Mouse (Mus musculus): ENCODE results near the gene Tsc22d2. TPM values are rescaled to one million over a fixed set of nuclear protein-coding genes. Genes with fewer than 3 reads are reported as not detected.

Tsc22d2 gene
- polyA plus RNA-seq, 1 experiment from 2014 or later: 3.8 TPM

GRCm38 (mm10) chr3:58385060-58385459, 29.5 kb upstream of the Tsc22d2 start:
- H3K36me3 ChIP-seq (ENCODE audit: control insufficient read depth, insufficient read depth): no peaks in the 10 kb centered on the region
- H3K27me3 ChIP-seq (ENCODE audit: control insufficient read depth, insufficient read depth, low read depth, low read length): no peaks in the 10 kb centered on the region
- H3K4me2 ChIP-seq (ENCODE audit: low read depth, low read length): no peak overlapping the region
- no peak overlapping the region for H3K4me3 ChIP-seq (ENCODE audit: low read depth, low read length)
- H3K27ac ChIP-seq (ENCODE audit: low read length): no peak overlapping the region
- H3K9me3 ChIP-seq (replicated peaks; ENCODE audit: control insufficient read depth, low read length): no peaks in the 10 kb centered on the region
- WGBS (ENCODE audit: insufficient replicate concordance): 50% methylated on average over 1 of the region's 1 CpGs
- no peaks in the 10 kb centered on the region for H3K4me1 ChIP-seq (ENCODE audit: control insufficient read depth, low read depth, low read length)
- no peak overlapping the region for H3K9ac ChIP-seq (ENCODE audit: low read depth, low read length)
- no peak for ATAC-seq (ENCODE audit: low read depth)

DNA sequence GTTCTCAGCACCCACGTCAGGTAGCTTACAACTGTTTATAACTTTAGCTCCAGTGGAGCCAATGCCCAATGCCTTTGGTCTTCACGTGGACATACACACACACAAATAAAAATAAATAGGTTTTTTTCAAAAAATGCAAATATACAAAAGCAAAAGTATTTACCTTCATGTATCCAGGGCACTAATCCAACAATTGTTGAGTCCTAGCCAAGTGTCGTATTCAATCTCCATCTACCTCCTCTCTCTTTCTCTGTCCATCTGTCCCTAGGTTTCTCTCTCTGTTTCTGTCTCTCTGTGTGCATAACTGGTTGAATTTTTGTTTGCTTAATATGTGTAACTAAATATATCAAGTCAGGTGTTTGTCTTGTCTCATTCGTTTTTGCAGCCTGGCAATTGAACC, 25.8 kb upstream of the Tsc22d2 start:
- ATAC-seq (ENCODE audit: low read depth): no peak
- Histone ChIP-seq H3K4me3 (ENCODE audit: low read depth, low read length) (no peak overlapping the region), H3K4me2 (ENCODE audit: low read depth, low read length) (no peak overlapping the region), H3K4me1 (ENCODE audit: control insufficient read depth, low read depth, low read length) (no peaks in the 10 kb centered on the region), H3K9ac (ENCODE audit: low read depth, low read length) (no peak overlapping the region), H3K27me3 (ENCODE audit: control insufficient read depth, insufficient read depth, low read depth, low read length) (no peaks in the 10 kb centered on the region), H3K36me3 (ENCODE audit: control insufficient read depth, insufficient read depth) (no peaks in the 10 kb centered on the region), H3K27ac (ENCODE audit: low read length) (no peak overlapping the region), H3K9me3 (replicated peaks; ENCODE audit: control insufficient read depth, low read length) (no peaks in the 10 kb centered on the region)
- 58% methylated on average over 4 of the region's 4 CpGs for WGBS (ENCODE audit: insufficient replicate concordance)

DNA sequence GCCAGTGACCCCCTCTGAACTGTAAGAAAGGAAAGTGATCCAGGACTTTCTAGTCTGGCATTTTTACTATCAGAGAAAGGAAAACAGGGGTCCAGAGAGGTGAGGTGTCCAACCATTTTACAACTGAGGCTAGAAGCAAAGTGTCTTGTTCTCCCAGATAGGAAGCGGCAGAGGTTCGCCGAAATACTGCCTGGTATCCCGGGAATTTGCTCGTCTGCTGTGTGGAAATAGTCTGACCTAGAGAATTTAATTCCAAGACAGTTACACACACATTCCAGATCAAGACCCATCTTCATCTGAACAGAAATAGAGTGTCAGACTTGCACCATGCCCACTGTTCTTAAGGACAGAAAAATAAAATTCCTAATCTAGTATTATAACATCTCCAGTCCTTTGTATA, 16.0 kb upstream of the Tsc22d2 start:
- ATAC-seq (ENCODE audit: low read depth): no peak
- 71% methylated on average over 5 of the region's 5 CpGs for WGBS (ENCODE audit: insufficient replicate concordance)
- H3K4me3 ChIP-seq (ENCODE audit: low read depth, low read length): no peak overlapping the region

DNA sequence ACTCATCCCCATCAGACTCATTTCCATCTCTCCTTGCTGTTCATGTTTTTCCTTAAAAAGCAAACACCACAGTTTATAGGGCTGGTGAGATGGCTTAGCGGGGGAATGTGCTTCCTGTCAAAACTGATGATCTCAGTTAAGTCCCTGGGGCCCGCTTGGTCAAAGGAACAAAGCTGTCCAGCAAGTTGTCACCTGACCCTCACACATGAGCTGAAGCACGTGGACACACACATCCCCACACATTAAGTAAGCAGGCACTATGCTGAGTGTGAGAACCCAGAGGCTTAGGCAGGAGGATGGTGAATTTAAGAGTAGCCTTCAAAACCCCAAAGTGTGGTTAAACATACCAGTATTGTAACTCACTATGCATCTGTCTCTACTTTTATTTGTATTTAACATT, 14.6 kb upstream of the Tsc22d2 start:
- H3K27me3 ChIP-seq (ENCODE audit: control insufficient read depth, insufficient read depth, low read depth, low read length): no peaks in the 10 kb centered on the region
- no peak overlapping the region for H3K9ac ChIP-seq (ENCODE audit: low read depth, low read length)
- H3K9me3 ChIP-seq (replicated peaks; ENCODE audit: control insufficient read depth, low read length): no peaks in the 10 kb centered on the region
- no peaks in the 10 kb centered on the region for H3K36me3 ChIP-seq (ENCODE audit: control insufficient read depth, insufficient read depth)
- no peak overlapping the region for H3K27ac ChIP-seq (ENCODE audit: low read length)
- 64% methylated on average over 3 of the region's 3 CpGs for WGBS (ENCODE audit: insufficient replicate concordance)
- no peaks in the 10 kb centered on the region for H3K4me1 ChIP-seq (ENCODE audit: control insufficient read depth, low read depth, low read length)
- no peak overlapping the region for H3K4me2 ChIP-seq (ENCODE audit: low read depth, low read length)
- H3K4me3 ChIP-seq (ENCODE audit: low read depth, low read length): no peak overlapping the region
- ATAC-seq (ENCODE audit: low read depth): no peak

More for the DNA sequence above, 16.0 kb upstream of the Tsc22d2 start:
- no peaks in the 10 kb centered on the region for H3K27me3 ChIP-seq (ENCODE audit: control insufficient read depth, insufficient read depth, low read depth, low read length)
- no peaks in the 10 kb centered on the region for H3K4me1 ChIP-seq (ENCODE audit: control insufficient read depth, low read depth, low read length)
- H3K9me3 ChIP-seq (replicated peaks; ENCODE audit: control insufficient read depth, low read length): no peaks in the 10 kb centered on the region
- no peaks in the 10 kb centered on the region for H3K36me3 ChIP-seq (ENCODE audit: control insufficient read depth, insufficient read depth)
- H3K27ac ChIP-seq (ENCODE audit: low read length): no peak overlapping the region
- no peak overlapping the region for H3K4me2 ChIP-seq (ENCODE audit: low read depth, low read length)
- no peak overlapping the region for H3K9ac ChIP-seq (ENCODE audit: low read depth, low read length)

- Histone ChIP-seq H3K27ac (ENCODE audit: low read length) (no peak overlapping the region), H3K4me3 (ENCODE audit: low read depth, low read length) (no peak overlapping the region), H3K27me3 (ENCODE audit: control insufficient read depth, insufficient read depth, low read depth, low read length) (no peaks in the 10 kb centered on the region), H3K9ac (ENCODE audit: low read depth, low read length) (no peak overlapping the region), H3K9me3 (replicated peaks; ENCODE audit: control insufficient read depth, low read length) (no peaks in the 10 kb centered on the region), H3K4me2 (ENCODE audit: low read depth, low read length) (no peak overlapping the region), H3K36me3 (ENCODE audit: control insufficient read depth, insufficient read depth) (no peaks in the 10 kb centered on the region), H3K4me1 (ENCODE audit: control insufficient read depth, low read depth, low read length) (peaks cover 3% of the 10 kb centered on the region)
- ATAC-seq (ENCODE audit: low read depth): no peak
Observed at GRCm38 (mm10) chr3:58411669-58412068, 2.8 kb upstream of the Tsc22d2 start.

DNA sequence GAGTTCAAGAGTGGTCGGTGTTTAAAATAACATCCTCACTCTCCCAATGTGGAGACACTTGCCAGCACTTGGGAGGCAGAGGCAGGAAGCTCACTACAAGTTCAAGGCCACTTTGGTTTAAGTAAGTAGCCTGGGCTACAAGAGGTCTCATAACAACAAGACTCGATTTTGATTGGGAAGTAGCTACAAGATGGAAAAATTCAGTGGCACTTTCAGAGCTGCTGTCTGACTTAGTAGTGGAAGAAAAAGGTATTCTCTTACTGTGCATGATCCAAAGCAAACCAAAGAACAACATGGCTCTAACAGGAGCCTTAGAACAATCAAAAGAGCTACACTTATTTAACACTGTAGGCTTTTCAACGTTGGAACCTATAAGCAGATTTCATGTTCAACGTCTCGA, 844 bp upstream of the Tsc22d2 start:
- no peaks in the 10 kb centered on the region for H3K36me3 ChIP-seq (ENCODE audit: control insufficient read depth, insufficient read depth)
- H3K27ac ChIP-seq (ENCODE audit: low read length): peak overlapping the region; percentile 62
- no peak for ATAC-seq (ENCODE audit: low read depth)
- peak overlapping the region; percentile 96 for H3K4me2 ChIP-seq (ENCODE audit: low read depth, low read length)
- H3K9me3 ChIP-seq (replicated peaks; ENCODE audit: control insufficient read depth, low read length): no peaks in the 10 kb centered on the region
- H3K27me3 ChIP-seq (ENCODE audit: control insufficient read depth, insufficient read depth, low read depth, low read length): no peaks in the 10 kb centered on the region
- H3K4me1 ChIP-seq (ENCODE audit: control insufficient read depth, low read depth, low read length): peaks cover 3% of the 10 kb centered on the region
- WGBS (ENCODE audit: insufficient replicate concordance): 29% methylated on average over 5 of the region's 5 CpGs
- peak overlapping the region; percentile 99 for H3K4me3 ChIP-seq (ENCODE audit: low read depth, low read length)
- H3K9ac ChIP-seq (ENCODE audit: low read depth, low read length): peak overlapping the region; percentile 99

- ATAC-seq (ENCODE audit: low read depth): peak; percentile 71
- Histone ChIP-seq H3K27me3 (ENCODE audit: control insufficient read depth, insufficient read depth, low read depth, low read length) (no peaks in the 10 kb centered on the region), H3K9me3 (replicated peaks; ENCODE audit: control insufficient read depth, low read length) (no peaks in the 10 kb centered on the region), H3K27ac (ENCODE audit: low read length) (peak overlapping the region; percentile 99), H3K4me2 (ENCODE audit: low read depth, low read length) (peak overlapping the region; percentile 96), H3K4me1 (ENCODE audit: control insufficient read depth, low read depth, low read length) (peaks cover 3% of the 10 kb centered on the region), H3K36me3 (ENCODE audit: control insufficient read depth, insufficient read depth) (no peaks in the 10 kb centered on the region), H3K9ac (ENCODE audit: low read depth, low read length) (peak overlapping the region; percentile 99), H3K4me3 (ENCODE audit: low read depth, low read length) (peak overlapping the region; percentile 99)
- under 1% methylated on average over 93 of the region's 113 CpGs for WGBS (ENCODE audit: insufficient replicate concordance)
Observed at GRCm38 (mm10) chr3:58414986-58415883, 720 bp downstream of the Tsc22d2 start.

DNA sequence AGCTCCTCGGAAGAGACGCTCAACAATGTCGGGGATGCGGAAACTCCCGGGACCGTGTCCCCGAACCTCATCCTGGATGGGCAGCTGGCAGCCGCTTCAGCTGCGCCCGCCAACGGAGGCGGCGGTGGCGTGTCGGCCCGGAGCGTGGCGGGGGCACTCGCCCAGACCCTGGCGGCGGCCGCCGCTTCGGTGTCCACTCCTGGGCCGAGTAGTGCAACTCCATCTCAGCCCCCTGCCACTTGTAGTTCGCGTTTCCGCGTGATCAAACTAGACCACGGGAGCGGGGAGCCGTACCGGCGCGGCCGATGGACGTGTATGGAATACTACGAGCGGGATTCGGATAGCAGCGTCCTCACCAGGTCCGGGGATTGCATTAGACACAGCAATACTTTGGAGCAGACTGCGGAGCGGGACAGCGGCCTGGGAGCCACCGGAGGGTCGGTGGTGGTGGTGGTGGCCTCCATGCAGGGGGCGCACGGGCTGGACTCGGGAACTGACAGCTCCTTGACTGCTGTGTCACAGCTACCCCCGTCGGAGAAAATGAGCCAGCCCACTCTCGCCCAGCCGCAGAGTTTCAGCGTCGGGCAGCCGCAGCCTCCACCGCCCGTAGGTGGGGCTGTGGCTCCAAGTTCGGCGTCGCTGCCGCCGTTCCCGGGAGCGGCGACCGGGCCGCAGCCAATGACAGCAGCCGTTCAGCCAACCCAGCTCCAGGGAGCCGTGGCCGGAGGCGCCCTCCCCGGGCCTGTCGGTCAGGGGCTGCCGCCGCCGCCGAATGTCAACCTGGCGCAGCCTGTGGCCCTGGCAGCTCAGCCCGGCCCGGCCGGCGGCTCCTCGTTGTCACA, 1.6 kb downstream of the Tsc22d2 start:
- peaks cover 3% of the 10 kb centered on the region for H3K4me1 ChIP-seq (ENCODE audit: control insufficient read depth, low read depth, low read length)
- H3K9me3 ChIP-seq (replicated peaks; ENCODE audit: control insufficient read depth, low read length): no peaks in the 10 kb centered on the region
- under 1% methylated on average over 85 of the region's 85 CpGs for whole genome bisulfite sequencing (ENCODE audit: insufficient replicate concordance)
- peak overlapping the region; percentile 99 for H3K27ac ChIP-seq (ENCODE audit: low read length)
- H3K36me3 ChIP-seq (ENCODE audit: control insufficient read depth, insufficient read depth): no peaks in the 10 kb centered on the region
- peak overlapping the region; percentile 96 for H3K4me2 ChIP-seq (ENCODE audit: low read depth, low read length)
- ATAC-seq (ENCODE audit: low read depth): peak; percentile 74
- H3K27me3 ChIP-seq (ENCODE audit: control insufficient read depth, insufficient read depth, low read depth, low read length): no peaks in the 10 kb centered on the region
- H3K4me3 ChIP-seq (ENCODE audit: low read depth, low read length): peak overlapping the region; percentile 99
- peak overlapping the region; percentile 99 for H3K9ac ChIP-seq (ENCODE audit: low read depth, low read length)

All from liver, embryonic 16.5 days (tissue).